Mouse (Mus musculus) small intestine, adult 2 months (tissue): ENCODE measurements around the gene Fam53a.

ENCODE experiments used
- CTCF ChIP-seq: fragments of 200-500 bp; IDR thresholded peaks from 2 replicates; pipeline ENCODE4 v1.5.1; 2012; ENCODE audit warnings: low read depth, mild to moderate bottlenecking, control low read depth, inconsistent platforms, low read length, moderate library complexity, mixed read lengths; ENCODE audit not compliant: insufficient replicate concordance, insufficient read length; ENCODE audit errors: extremely low read depth
- POLR2A ChIP-seq: fragments of 200-500 bp; IDR thresholded peaks from 2 replicates; pipeline ENCODE4 v1.6.1; 2012; ENCODE audit warnings: low read depth, mild to moderate bottlenecking, control low read depth, inconsistent platforms, low read length, moderate library complexity

- no peak for TF ChIP-seq POLR2A
- TF ChIP-seq CTCF: no peak
Observed at GRCm38 (mm10) chr5:33580336-33580735, 49.1 kb downstream of the Fam53a start.
